Mouse (Mus musculus) spleen, postnatal 36 days (tissue): ENCODE results near the gene Ccdc113.

ENCODE experiments used
- DNase-seq, 2 experiments: peaks; one replicate each; pipeline ENCODE4 v3.0.0; 2022; ENCODE audit warnings: low spot score in 2 of 2, mixed read lengths in 1 of 2

Gene Ccdc113

DNA sequence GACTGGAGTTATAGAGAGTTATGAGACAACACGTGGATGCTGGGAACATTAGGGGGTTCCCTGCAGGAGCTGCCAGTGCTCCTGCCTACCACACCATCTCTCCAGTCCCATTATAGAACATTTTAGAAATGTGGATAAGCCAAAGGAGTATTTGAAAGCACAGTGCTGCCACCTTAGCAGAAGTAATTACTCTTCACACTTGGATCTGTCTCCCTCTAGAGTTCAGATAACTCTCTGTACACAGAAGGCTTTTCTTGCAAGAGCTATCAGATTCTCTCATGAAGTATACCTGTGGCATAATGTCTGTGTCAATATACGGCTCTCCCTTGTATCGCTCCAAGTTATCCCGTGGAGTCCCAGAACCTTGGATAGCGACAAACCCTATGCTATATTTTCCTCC lies 5.6 kb downstream of the Ccdc113 start:
- DNase-seq, result no peak

DNA sequence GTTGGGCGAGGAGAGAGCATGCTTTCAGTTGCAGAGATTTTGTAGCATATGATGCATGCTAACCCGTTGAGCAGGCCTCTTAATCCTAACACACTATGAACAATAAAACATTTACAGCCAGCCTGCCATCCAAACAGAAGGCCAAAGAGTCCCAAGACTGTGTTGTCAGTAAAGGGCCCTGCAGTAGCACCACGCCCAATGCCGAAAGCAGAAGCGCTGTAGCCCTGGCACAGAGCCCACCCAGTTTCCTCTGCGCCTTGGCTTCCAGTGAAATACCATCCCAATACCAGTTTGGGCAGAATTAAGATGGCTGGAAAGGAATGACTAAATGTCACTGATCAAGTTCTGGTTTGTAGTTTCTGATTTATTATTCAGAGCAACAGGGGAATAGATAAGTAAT lies 8.3 kb downstream of the Ccdc113 start:
- no peak for DNase-seq

DNA sequence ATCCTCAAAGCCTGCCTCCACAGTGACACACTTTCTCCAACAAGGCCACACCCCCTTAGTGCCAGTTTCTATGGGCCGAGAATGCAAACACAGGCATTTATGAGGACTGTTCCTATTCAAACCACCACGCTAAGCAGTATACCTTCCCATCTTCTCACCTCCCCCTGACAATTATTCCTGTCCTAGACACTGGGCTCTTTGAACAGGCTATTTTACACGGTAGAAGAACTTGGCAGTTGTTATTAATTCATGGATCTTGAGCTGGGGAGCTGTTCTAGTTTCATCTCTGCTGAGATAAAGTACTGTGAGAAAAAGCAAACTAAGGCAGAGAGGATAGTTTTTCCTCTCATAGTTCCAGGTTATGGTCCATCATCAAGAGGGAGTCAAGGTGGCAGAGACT lies 9.2 kb downstream of the Ccdc113 start:
- no peak for DNase-seq

DNA sequence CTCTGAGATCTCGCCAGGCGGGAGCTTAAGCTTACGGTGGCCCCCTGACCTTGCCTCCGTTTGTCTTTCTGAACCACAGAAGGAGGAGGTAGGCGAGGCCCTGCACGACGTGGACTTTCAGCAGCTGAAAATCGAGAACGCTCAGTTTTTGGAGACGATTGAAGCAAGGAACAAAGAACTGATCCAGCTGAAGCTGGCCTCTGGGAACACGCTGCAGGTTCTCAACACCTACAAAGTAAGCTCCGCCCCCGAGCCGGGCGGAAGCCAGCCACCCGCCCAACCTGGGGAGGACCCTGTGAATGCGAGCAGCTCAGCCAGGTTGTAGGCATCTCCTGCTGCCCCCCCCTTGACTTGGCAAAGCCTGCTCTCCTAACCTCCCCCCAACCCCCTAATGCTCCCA lies 11.9 kb downstream of the Ccdc113 start:
- DNase-seq, result no peak

DNA sequence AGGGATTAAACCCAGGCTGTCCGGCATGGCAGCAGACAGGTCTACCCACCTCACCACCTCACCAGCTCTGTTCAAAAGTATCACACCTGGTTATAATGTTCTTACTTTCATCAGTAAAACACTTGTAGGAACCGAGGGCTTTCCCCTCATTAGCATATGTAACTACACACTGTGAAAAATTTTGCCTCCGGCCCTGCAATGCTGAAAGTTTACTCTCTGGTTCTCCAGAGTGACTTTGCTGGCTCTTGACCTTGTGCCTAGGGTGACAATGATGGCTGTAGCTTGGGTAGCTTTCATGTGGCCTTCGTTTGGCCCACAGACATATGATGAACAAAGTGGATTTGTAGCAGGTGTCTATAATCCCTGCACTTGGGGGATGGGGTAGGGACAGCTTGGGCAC lies 13.1 kb downstream of the Ccdc113 start:
- DNase-seq, result no peak

DNA sequence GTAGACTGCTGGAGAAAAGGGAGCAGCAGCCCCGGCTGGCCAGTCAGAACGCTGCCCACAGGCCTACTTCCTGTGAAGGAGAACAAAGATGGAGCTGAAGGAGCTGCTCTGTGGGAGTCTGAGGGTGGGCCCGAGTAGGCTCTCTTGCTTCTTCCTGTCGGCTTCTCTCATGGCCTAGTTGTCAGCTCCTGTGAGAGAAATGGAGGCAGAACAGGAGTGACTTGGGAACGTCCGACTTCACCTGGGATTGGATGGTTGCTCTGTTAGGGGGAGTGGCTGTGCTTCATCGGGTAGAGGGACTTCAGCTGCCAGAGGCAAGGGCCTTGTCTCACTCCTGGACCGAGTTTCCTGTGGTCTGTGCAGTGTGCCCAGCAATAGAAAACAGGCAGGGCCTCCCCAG lies 14.0 kb downstream of the Ccdc113 start:
- no peak for DNase-seq

DNA sequence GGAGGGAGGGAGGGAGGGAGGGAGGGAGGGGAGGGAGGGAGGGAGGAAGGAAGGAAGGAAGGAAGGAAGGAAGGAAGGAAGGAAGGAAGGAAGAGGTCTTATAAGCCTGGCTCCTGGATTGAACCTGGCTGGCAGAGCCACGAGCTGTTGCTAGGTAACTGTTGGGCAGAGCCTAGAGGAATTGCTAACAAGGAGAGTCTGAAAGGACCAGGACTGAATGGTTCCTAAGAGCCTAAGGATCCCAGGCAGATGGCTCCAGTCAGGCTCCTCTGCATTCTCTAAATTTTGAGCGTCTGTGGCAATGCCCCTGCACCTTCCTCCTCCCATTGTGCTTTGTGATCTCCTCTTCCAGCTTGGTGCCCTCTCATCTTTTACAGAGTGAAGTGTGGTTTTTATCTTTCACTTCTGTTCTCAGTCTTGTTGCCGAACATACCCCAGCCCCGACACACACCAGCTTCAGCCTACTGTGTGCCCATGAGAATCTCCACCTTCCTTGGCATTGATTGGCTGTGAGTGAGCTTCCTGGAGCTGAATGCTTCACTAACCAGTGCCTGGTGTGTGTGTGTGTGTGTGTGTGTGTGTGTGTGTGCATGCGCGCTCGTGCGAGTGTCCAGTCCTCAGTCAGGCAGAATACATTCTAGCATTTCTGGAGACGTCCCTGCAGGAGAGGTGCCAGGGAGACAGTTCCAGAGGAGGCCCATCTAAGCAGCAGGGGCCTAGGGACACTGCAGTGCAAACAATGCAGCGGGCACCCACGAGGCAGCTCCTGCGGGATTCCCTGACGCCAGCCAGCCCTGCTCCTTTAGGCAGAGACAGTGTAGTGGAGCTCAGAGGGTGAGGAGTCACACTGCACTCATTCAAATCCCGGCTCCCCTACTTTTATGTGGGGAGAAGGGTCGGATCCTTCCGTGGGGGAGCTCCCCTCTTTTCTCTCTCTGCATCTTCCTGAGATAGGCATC lies 16.3 kb downstream of the Ccdc113 start:
- DNase-seq, result no peak

DNA sequence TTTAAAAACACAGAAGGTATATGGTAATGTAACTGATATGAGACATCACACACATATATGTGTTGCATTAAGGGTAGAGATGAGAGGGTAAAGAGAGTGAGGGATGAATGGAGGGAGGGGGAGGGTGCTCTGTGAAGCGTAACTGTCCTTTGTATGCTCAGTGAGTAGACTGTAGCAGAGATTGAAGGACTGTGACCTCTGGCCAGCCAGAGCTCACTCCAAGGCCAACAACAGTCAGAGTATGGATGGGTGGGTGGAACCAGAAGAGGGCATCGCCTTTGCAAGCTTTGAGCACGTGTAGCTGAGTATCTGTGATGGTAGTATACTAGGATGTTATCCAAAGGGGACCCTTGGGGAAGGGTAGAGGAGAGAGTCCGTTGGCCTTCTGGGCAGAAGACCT lies 17.7 kb downstream of the Ccdc113 start:
- no peak for DNase-seq

DNA sequence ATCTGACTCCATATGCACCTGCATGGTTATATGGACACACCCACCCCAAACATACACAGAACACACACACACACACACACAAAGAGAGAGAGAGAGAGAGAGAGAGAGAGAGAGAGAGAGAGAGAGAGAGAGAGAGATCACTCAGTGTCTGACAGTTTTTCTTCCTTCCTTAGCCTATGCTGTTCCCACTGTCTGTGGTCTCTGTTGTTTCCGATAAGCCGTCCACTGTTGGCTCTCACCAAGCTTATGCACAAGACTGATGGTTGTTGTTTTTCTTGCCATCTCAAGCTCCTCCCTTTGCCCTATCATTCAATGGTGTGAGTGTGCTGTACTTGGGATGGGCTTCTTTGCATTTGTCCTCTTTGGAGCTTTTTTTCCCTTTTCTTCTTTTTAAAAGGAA lies 22.1 kb downstream of the Ccdc113 start:
- peak in 1 of 2 experiments; percentile 8 for DNase-seq

DNA sequence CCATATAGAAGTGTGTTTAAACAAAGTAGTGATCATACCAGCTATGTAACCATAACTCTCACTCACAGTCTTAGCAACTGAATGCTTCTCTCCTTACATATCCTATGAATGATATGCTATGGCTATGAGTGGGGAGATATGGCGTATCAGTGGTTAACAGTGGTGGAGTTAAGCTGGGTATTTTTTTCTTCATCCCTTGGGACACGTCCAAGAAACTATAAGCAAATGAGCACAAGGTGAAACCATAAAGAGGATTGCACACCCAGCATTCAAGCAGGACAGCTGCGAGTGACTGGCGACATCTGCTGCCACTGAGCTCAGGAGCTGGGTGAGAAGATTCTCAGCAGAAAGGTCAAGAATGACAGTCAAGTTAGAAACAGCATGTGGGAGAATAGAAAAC lies 32.3 kb downstream of the Ccdc113 start:
- peak in 1 of 2 experiments; percentile 7 for DNase-seq

DNA sequence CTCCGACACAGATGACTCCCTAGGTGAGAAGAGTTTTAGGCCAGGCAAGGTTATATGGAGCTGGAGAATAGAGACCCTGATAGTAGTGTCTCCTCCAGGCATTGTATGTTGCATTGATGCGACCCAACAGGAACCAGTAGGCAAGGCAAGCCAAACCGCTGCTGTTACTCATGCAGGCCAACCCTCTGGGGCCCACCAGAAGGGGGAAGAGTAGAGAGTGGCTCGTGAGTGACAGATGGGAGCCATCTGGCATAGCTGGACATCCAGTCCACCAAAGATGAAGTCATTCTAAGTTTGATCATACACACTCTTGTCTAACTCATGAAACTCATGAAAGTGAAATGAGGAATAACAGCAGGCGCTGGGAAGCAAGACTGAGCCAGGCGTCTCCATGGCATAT lies 32.9 kb downstream of the Ccdc113 start:
- no peak for DNase-seq

DNA sequence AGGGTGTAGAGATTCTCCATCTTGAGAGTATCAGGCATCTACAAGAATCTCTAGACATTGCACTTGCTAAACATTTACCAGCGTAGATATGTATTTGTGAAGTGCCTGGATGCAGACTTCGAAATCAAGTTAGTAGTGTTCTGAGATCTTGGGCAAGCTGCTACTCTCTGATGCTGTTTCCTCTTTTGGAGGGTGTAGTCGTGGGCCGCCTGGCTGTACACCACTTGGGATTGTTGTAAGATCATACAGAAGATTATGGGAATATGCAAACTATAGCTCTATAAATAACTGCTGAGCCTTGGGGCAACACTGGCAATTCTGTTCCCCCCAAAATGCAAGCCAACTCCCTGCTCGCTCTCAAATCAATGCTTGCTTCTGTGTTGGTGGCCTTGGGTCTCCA lies 39.3 kb downstream of the Ccdc113 start:
- no peak for DNase-seq

DNA sequence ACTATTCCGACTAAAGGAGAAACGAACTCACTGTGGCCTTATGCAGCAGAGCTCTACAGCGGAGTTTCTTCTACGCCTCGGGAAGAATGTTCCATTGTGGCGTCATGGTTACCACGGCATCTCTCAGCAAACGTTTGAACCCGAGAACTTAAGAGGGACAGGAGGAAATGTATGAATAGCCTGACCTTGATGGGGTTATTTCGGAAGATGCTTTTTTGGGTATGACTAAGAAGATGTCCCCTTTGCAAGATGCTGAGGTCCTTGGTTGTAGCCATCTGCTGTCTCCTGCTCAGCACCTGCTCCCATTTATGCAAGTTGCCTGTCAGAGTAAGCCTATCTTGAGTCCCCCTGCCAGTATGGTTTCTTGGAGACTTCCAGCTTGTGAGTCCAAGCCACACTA lies 42.4 kb downstream of the Ccdc113 start, which contains the start of gene Prss54:
Gene Prss54 (minus strand): TSS at position 101 of the 400 bp plus-strand sequence.
- no peak for DNase-seq

DNA sequence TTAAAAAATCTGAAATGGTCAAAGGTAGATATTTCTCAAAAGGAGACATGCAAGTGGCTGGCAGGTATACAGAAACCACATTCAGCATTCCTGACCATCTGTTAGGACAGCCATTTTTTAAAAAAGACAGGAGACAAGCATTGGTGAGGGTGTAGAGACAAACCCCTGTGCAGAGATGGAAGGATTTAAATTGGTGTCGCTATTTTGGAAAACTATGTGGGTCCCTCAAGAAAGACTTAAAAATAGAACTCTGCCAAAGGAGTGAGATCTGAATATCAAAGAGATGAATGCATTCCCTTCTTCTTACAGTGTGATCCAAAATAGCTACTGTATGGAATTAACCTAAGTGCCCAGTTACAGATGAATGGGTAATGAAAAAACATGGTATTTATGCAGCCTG lies 53.5 kb downstream of the Ccdc113 start:
- DNase-seq, result no peak

DNA sequence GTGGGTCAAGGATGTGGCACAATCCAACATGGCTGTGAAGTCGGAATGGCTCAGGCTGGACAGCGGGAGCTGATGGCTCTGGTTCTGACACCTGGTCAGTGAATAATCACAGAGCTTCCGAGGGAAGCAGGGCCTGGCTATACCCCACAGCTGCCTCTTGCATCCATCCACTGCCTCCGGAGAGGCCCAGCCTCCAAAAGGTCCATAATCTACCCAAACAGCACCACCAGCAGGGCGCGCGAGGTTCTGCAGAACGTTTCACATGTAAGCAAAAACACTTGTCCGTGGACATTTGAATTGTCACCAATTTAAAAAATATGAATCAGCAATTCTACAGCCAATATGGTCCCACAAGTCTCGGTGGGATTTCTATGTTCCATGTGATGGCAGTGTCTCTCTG lies 55.4 kb downstream of the Ccdc113 start:
- DNase-seq, result no peak

DNA sequence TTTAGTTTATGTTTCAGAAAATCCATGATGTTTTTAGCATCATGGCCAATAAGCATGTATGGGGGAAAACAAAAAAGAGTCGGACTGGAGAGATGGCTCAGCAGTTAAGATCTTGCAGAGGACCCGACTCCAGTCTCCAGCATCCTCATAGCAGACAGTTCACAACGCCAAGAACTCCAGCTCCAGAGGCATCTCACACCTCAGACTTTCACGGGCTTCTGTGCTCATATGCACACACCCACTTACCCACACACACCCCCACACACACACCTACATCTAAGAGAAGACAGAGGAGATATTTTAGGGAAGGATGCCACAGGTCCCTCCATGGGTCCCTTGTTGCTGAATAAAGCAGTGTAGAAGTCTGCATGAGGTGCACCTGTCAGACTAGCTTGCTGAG lies 56.7 kb downstream of the Ccdc113 start:
- DNase-seq, result no peak

DNA sequence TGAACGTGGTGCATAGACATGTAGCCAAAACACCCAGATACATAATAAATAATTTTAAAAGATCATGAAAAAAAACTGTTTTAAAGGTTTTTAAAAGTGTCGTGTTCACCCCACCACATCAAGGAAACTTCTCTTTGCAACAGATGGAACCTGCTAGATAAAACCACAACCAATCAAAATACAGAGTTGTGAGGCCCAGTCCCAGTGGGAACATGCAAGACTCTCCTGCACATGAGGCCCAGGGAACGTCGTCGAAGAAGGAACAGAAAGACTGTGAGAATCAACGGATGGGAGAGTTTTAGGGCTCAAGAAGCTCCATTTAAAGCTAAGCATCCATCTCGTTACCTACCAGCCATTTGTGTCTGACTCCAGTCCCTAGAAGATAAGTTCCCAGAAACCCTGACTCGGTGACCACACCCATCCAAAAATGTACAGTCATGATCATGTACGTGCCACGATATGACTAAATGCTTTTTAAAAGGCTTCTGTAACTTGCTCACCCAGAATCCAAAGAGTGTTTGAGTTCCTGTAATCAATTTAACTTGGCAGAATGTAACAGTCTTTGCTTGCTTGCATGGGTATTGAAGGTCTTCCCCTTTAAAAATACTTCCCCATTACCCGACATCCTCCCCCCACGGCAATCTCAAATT lies 58.4 kb downstream of the Ccdc113 start:
- DNase-seq, result peak; percentile 30 to 67

DNA sequence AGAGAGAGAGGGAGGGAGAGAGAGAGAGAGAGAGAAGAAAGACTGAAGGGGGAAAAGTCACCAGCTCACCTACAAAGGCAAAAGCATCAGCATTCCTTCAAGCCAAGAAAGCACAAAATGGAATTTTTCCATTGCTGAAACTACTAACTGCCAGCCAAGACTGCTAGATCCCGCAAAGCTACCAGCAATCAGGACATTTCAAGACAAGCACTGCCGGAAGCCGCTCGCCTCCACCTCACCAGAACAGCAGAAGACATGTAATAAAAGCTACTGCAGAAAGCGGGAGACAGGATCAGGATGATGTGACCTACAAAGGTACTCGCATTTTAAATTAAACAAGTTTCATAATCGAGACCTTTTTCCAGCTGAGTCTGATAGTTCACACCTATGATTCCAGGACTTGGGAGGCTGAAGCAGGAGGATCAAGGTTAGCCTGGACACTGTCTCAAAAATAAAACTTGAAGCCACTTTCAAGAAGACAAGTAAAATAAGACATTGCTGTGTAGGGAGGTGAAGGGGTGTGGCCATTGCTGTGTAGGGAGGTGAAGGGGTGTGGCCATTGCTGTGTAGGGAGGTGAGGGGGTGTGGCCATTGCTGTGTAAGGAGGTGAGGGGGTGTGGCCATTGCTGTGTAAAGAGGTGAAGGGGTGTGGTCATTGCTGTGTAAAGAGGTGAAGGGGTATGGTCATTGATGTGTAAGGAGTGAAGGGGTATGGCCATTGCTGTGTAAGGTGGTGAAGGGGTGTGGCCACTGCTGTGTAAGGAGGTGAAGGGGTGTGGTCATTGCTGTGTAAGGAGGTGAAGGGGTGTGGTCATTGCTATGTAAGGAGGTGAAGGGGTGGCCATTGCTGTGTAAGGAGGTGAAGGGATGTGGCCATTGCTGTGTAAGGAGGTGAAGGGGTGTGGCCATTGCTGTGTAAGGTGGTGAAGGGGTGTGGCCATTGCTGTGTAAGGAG lies 59.8 kb downstream of the Ccdc113 start:
- peak in 1 of 2 experiments; percentile 8 for DNase-seq

DNA sequence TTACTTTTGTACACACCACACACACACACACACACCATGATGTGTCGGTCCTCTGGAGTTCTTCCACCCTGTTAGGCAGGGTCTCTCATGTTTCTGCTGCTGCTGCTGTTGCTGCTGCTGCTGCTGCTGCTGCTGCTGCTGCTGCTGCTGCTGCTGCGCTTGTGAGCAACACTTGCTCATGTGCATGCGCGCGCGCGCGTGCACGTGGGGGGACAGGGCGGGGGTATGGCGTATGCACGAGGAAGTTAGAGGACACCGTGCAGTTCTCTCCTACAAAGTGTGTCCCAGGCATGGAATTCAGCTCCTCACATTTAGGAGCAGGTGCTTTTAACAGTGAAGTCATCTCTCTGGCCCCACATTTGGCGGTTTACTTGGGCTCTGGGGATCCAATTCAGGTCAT lies 61.2 kb downstream of the Ccdc113 start:
- DNase-seq, result no peak

DNA sequence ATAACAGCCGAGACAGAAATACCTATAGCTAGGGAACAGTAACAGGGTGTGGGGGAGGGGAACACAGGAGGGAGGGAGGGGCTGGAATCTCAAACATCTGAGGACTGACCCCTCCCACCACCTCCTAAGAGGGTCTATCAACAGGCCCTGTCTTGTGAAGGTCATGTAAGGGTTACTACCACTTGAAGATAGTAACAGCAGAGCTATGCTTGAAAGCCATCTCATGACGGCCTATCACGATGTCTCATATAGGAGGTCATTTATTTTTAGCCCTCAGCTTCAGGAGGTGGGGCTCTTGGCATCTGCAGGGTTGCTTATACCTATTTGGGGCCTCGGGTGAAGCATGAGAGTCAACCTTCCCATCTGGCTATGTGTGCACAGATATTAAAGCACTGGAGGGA lies 63.0 kb downstream of the Ccdc113 start:
- no peak for DNase-seq

DNA sequence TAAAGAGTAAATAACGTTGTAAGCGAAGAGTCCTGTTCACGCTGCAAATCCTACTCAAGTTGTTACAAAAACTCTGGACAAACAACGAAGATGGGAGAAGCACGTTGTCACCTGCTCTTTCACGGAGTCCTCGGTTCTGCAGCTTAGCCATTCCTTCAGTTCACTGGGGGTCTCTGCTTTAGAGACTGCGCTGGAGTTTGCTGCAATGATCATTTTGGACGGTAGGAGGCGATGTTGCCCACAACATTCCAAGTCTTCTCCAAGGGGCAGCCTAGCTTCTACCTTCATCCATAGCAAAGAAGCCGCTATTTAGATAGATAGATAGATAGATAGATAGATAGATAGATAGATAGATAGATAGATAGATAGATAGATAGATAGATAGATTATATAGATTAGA lies 66.0 kb downstream of the Ccdc113 start:
- no peak for DNase-seq

DNA sequence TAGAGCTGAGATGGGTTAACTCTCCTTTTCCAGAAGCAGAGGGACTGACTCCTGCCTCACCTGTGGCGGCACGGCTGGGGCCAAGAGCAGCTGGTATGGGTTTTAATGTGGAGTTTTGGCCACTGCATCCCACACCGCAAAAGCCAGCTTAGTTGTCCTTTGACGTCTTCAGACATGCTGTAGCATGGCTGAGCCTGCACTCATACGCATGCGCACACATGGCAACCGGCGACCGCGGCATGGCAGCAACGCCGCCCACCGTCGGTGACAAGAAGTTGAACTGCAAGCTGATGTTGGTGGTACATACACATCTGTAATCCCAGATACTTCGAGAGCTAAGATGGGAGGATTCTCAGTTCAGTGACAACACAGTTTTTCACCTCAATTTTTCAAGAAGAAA lies 67.4 kb downstream of the Ccdc113 start:
- no peak for DNase-seq
